In the genomic region with DNA sequence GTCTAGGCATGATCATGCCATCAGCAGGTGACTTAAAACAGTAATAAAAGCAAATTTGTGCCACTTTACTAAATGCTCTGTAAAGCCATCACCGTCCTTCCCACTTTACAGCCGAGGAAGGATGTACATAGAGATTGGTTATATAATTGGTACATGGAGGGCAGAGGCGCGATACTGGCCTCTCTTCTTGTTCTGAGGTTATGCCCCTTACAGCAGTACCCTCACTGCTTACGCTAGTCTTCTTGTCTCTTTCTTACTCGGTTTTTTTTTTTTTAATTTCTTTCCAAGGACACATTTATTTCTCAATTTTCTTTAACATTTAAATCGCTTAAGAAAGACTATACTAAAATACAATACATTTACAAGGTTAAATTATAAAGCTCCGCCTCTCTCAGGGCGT, we compare ENCODE assay signal across 8 mouse cellular contexts. TPM values are rescaled to one million over a fixed set of nuclear protein-coding genes. Genes with fewer than 3 reads are reported as not detected.
DNase-seq lines count a peak whose midpoint lies in the region; ATAC-seq and TF ChIP-seq lines count a peak whose summit lies in the region.

No protein-coding gene starts in this region.

- peaks cover 4% of the 10 kb centered on the region; the same call in 1 of the 2 replicates for H3K36me3 ChIP-seq in kidney, embryonic 14.5 days (ENCODE audit: control insufficient read depth, insufficient read depth, low read length)
- peaks cover 3% of the 10 kb centered on the region; the same call in 1 of the 2 replicates for H3K36me3 ChIP-seq in heart, embryonic 15.5 days
- H3K36me3 ChIP-seq in macrophage (ENCODE audit: inconsistent target), result 0 out of 2 replicates have a peak, but pooled peaks cover 7% of the 10 kb centered on the region

- H3K9ac ChIP-seq in kidney, embryonic 14.5 days (ENCODE audit: low read depth, low read length), result 0 out of 2 replicates have a peak overlapping the region, but pooled peaks have one; percentile 37
- no peak overlapping the region for H3K9ac ChIP-seq in heart, embryonic 15.5 days

- peak; percentile 26; the same call in 1 of the 2 replicates for ATAC-seq in kidney, embryonic 14.5 days (ENCODE audit: low FRiP score, low TSS enrichment)
- ATAC-seq in heart, embryonic 15.5 days (replicated peaks; ENCODE audit: insufficient number of reproducible peaks, insufficient read depth, low FRiP score, low read depth), result no peak
- ATAC-seq in erythroid progenitor cell, adult 5-6 weeks (replicated peaks; ENCODE audit: low FRiP score, poor library complexity, severe bottlenecking), result no peak

- TF ChIP-seq POLR2A in bone marrow, adult 2 months (IDR thresholded peaks at IDR 0.05; ENCODE audit: borderline replicate concordance, control insufficient read depth, low read depth, low read length), result no peak

- TF ChIP-seq CTCF in bone marrow, adult 2 months (IDR thresholded peaks at IDR 0.05; ENCODE audit: control insufficient read depth, insufficient read depth, low read length), result no peak

- H3K79me2 ChIP-seq in macrophage (ENCODE audit: inconsistent target), result peaks cover 10% of the 10 kb centered on the region; the same call in 1 of the 2 replicates

- peak overlapping the region; percentile 75 for H3K4me2 ChIP-seq in kidney, embryonic 14.5 days (replicated peaks; ENCODE audit: low read depth, low read length)
- H3K4me2 ChIP-seq in heart, embryonic 15.5 days, result peak overlapping the region; percentile 72

- H3K27ac ChIP-seq in kidney, embryonic 14.5 days (ENCODE audit: low read depth, low read length), result no peak overlapping the region
- H3K27ac ChIP-seq in bone marrow, adult 2 months (ENCODE audit: control insufficient read depth, insufficient read depth, low read depth, low read length, poor library complexity), result no peak overlapping the region
- H3K27ac ChIP-seq in heart, embryonic 15.5 days, result peak overlapping the region; percentile 73
- no peak overlapping the region for H3K27ac ChIP-seq in macrophage

- H3K4me3 ChIP-seq in kidney, embryonic 14.5 days (ENCODE audit: low read length), result peak overlapping the region; percentile 85
- peak overlapping the region; percentile 54 for H3K4me3 ChIP-seq in bone marrow, adult 2 months (replicated peaks; ENCODE audit: control insufficient read depth, low read depth, low read length)
- peak overlapping the region; percentile 71 for H3K4me3 ChIP-seq in heart, embryonic 15.5 days
- H3K4me3 ChIP-seq in macrophage (ENCODE audit: inconsistent target), result peak overlapping the region; percentile 88

- 24% methylated on average over 9 of the region's 9 CpGs for WGBS in kidney, embryonic 14.5 days
- 2% methylated on average over 9 of the region's 9 CpGs for WGBS in bone marrow, adult 2 months
- WGBS in heart, embryonic 15.5 days, result 22% methylated on average over 9 of the region's 9 CpGs
- WGBS in macrophage (ENCODE audit: missing documents), result 1% methylated on average over 9 of the region's 9 CpGs

- no peaks in the 10 kb centered on the region for H3K9me3 ChIP-seq in kidney, embryonic 14.5 days (ENCODE audit: control insufficient read depth, low read length)
- no peaks in the 10 kb centered on the region for H3K9me3 ChIP-seq in heart, embryonic 15.5 days (replicated peaks)

- no peak for DNase-seq in kidney, postnatal 14 days
- no peak for DNase-seq in right cerebral cortex, postnatal 4 days
- no peak for DNase-seq in thymus, postnatal 36 days

- 0 out of 2 replicates have a peak, but pooled peaks cover 3% of the 10 kb centered on the region for H3K4me1 ChIP-seq in kidney, embryonic 14.5 days (ENCODE audit: control insufficient read depth, insufficient read depth, low read length)
- H3K4me1 ChIP-seq in bone marrow, adult 2 months (ENCODE audit: control insufficient read depth, insufficient read depth, low read length), result no peaks in the 10 kb centered on the region; the same call in 1 of the 2 replicates
- peaks cover 6% of the 10 kb centered on the region for H3K4me1 ChIP-seq in heart, embryonic 15.5 days (replicated peaks)

- H3K27me3 ChIP-seq in kidney, embryonic 14.5 days (ENCODE audit: control insufficient read depth, insufficient read depth, low read length), result no peaks in the 10 kb centered on the region
- no peaks in the 10 kb centered on the region for H3K27me3 ChIP-seq in heart, embryonic 15.5 days

RNA-seq across cellular contexts. Expression of gene Tvp23b, which starts 0.5 kb away (rescaled TPM):
- polyA plus RNA-seq in kidney, embryonic 14.5 days (2014; fragmentation: Nextera tagmentation; extraction: Ambion mirVana), result 62.1 and 62.9 TPM in 2 replicates
- 6.4 and 11.0 TPM in 2 replicates for polyA plus RNA-seq in bone marrow, adult 2 months (2011; ENCODE audit: insufficient read depth, insufficient read length, low replicate concordance, missing spikeins)
- 45.8 and 50.1 TPM in 2 replicates for polyA plus RNA-seq in heart, embryonic 15.5 days (2015; fragmentation: Nextera tagmentation; extraction: Ambion mirVana)
- 10 to 100 TPM in 12 of 26 experiments, 1 to 10 TPM in 14; 3.4 to 27.1 (median 9.2) TPM for total RNA-seq in macrophage (2018; cell fraction: chromatin; rRNA removed)
- 10 to 100 TPM; 10.0 to 22.4 (median 16.4) TPM for total RNA-seq in macrophage (2018; cell fraction: cytosol; rRNA removed)
- 10 to 100 TPM in 17 of 26 experiments, 1 to 10 TPM in 9; 5.8 to 30.7 (median 11.2) TPM for total RNA-seq in macrophage (2018; cell fraction: nucleus; rRNA removed)
- 19.2 to 26.5 TPM (median 25.1 TPM) in 3 replicates for polyA plus RNA-seq in macrophage (2018)
- total RNA-seq in erythroid progenitor cell, adult 5-6 weeks (2015; ENCODE audit: low replicate concordance), result 3.2 and 8.0 TPM in 2 replicates
- 2.2 and 5.9 TPM in 2 replicates for total RNA-seq in erythroid progenitor cell, adult 5-6 weeks (2017; ENCODE audit: low replicate concordance)

RNA-seq across cellular contexts. Expression of gene Fbxw10, which starts 31.9 kb away (rescaled TPM):
- polyA plus RNA-seq in kidney, embryonic 14.5 days (2014; fragmentation: Nextera tagmentation; extraction: Ambion mirVana), result 0.53 and 0.73 TPM in 2 replicates
- polyA plus RNA-seq in bone marrow, adult 2 months (2011; ENCODE audit: insufficient read depth, insufficient read length, low replicate concordance, missing spikeins), result 0.79 and 2.5 TPM in 2 replicates
- polyA plus RNA-seq in heart, embryonic 15.5 days (2015; fragmentation: Nextera tagmentation; extraction: Ambion mirVana), result 0.20 and 0.33 TPM in 2 replicates
- total RNA-seq in macrophage (2018; cell fraction: chromatin; rRNA removed), result 10 to 100 TPM in 2 of 26 experiments, 1 to 10 TPM in 23, under 1 TPM in 1; 0.67 to 10.9 (median 5.8) TPM
- 1 to 10 TPM in 7 of 26 experiments, under 1 TPM in 19; 0.33 to 1.8 (median 0.85) TPM for total RNA-seq in macrophage (2018; cell fraction: cytosol; rRNA removed)
- total RNA-seq in macrophage (2018; cell fraction: nucleus; rRNA removed), result 1 to 10 TPM in 23 of 26 experiments, under 1 TPM in 3; 0.77 to 7.4 (median 3.6) TPM
- 0.35 to 1.5 TPM (median 1.1 TPM) in 3 replicates for polyA plus RNA-seq in macrophage (2018)
- total RNA-seq in erythroid progenitor cell, adult 5-6 weeks (2015; ENCODE audit: low replicate concordance), result 0.72 TPM in 1 of 2 replicates, not detected in the other
- total RNA-seq in erythroid progenitor cell, adult 5-6 weeks (2017; ENCODE audit: low replicate concordance), result 0.13 TPM in 1 of 2 replicates, not detected in the other

RNA-seq across cellular contexts. Expression of gene Trim16, which starts 58.7 kb away (rescaled TPM):
- polyA plus RNA-seq in kidney, embryonic 14.5 days (2014; fragmentation: Nextera tagmentation; extraction: Ambion mirVana), result 10.5 and 18.6 TPM in 2 replicates
- polyA plus RNA-seq in bone marrow, adult 2 months (2011; ENCODE audit: insufficient read depth, insufficient read length, low replicate concordance, missing spikeins), result 1.5 and 4.3 TPM in 2 replicates
- 4.9 and 8.3 TPM in 2 replicates for polyA plus RNA-seq in heart, embryonic 15.5 days (2015; fragmentation: Nextera tagmentation; extraction: Ambion mirVana)
- total RNA-seq in macrophage (2018; cell fraction: chromatin; rRNA removed), result 10 to 100 TPM in 2 of 26 experiments, 1 to 10 TPM in 24; 1.3 to 17.4 (median 5.9) TPM
- 1 to 10 TPM; 1.2 to 8.5 (median 2.8) TPM for total RNA-seq in macrophage (2018; cell fraction: cytosol; rRNA removed)
- 10 to 100 TPM in 2 of 26 experiments, 1 to 10 TPM in 24; 1.2 to 15.1 (median 4.2) TPM for total RNA-seq in macrophage (2018; cell fraction: nucleus; rRNA removed)
- polyA plus RNA-seq in macrophage (2018), result 2.5 to 6.9 TPM (median 4.4 TPM) in 3 replicates
- 3.4 and 7.2 TPM in 2 replicates for total RNA-seq in erythroid progenitor cell, adult 5-6 weeks (2015; ENCODE audit: low replicate concordance)
- 3.2 and 5.1 TPM in 2 replicates for total RNA-seq in erythroid progenitor cell, adult 5-6 weeks (2017; ENCODE audit: low replicate concordance)
